Mouse (Mus musculus): Measurements from ENCODE around the gene Slc23a2.
A peak's percentile ranks its signal among the peaks of the same experiment; 100 is the strongest.

Gene Slc23a2

DNA sequence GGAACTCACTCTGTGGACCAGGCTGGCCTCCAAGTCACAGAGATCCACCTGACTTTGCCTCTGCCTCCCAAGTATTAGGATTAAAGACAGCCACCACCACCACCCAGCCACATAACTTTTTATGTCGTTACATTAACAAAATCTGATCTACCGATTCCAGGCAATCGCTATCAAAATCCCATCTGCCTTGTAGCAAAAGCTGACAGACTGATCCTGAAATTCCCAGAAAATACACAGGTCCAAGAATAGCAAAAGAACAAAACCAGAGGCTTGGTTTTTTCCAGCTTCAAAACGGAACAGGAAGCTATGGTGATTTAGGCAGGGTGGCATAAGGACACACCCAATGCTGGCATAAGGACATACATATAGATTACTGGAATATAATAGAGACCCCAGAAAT is 10.2 kb downstream of the Slc23a2 start:
- no peak for DNase-seq (ENCODE audit: low read depth, low spot score)

DNA sequence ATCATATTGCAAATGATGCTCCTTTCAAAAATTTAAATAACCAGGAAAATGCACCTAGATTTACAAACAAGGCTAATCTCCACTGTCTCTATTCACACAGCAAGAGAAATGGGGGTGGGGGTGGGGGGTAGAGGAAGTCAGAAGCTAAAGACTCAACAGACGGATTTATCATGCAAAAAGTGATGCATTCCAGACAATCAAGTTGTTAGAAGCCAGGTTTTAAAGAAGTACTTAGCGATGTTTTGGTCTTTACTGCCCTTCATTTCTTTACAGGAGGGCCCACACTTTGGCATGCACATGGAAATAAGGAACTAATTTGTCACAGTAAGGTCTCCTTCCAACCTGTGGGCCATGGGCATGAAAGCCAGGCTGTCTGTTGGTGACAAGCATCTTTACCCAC is 11.5 kb downstream of the Slc23a2 start:
- DNase-seq (ENCODE audit: low read depth, low spot score) = no peak

DNA sequence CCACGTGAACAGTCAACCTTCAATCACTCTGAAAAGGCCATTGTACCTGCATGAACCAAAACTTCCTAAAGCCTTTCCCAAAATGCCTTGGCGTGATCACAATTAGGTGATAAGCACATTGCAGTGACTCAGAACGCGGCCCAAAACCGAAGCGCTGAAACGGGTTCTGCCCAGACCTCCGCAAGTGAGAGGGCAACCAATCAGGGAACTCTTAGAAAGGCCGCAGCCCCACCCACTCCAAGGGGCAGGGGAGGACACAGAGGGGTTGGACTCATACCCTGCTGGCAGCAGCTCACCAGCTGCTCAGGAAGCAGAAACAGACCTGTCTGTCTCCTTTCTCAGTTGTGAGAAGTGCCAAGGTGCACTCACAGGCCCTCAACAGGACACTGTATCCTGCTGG is 13.6 kb downstream of the Slc23a2 start:
- DNase-seq (ENCODE audit: low read depth, low spot score) = no peak

DNA sequence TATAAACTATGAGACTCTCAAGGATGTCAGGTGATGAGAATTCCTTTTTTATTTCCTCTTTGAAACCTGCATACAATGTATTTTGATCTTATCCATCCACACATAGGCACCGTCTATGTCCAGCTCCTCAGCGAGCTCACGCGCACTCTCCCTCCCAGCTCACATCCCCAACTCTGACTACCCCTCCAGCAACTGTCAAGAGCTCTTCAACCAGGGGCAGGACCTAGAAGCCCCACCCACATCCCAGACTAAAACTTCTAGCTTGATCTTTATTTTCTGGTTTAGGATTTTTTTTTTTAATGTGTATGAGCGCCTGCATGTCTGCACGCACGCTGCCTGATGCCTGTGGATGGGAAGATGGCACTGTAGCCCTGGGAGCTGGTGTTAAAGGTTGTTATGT is 14.9 kb downstream of the Slc23a2 start:
- DNase-seq (ENCODE audit: low read depth, low spot score) = no peak

DNA sequence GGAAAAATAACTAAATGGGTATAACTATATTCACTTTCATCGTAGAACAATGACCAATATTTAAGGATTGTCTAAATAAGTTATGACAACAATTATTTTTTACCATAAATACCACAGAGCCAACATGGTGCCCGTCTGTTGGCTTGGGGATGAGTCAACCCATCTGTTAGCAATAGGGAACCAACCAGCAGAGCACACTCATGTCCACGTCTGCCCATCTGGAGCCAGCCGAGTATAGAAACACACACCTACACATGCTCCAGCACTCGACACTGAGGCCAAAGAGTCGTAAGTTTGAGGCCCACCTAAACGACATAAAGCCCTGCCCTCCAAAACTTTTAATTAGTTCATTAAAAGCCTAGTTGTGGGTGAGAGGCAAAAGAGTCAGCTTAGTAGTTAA is 15.7 kb downstream of the Slc23a2 start:
- DNase-seq (ENCODE audit: low read depth, low spot score) = no peak

DNA sequence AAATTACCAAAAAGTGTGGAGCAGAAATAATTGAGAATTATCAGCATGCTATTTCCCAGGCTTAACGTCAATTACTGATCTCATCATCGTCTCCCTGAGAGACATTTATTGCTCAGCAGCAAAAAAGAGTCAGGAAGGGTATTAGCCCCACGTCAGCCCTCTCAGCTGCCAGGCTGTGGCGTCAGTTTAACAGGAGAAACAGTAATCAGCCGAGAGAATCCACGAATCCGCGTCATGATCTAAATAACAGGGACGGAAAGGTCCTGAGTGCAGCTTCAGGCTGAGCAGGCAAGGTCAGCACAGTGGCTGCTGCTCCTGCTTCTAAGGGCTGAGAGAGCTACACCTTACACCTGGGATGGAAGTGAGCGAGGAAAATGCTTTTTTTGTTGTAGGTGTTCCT is 17.0 kb downstream of the Slc23a2 start:
- no peak for DNase-seq (ENCODE audit: low read depth, low spot score)

DNA sequence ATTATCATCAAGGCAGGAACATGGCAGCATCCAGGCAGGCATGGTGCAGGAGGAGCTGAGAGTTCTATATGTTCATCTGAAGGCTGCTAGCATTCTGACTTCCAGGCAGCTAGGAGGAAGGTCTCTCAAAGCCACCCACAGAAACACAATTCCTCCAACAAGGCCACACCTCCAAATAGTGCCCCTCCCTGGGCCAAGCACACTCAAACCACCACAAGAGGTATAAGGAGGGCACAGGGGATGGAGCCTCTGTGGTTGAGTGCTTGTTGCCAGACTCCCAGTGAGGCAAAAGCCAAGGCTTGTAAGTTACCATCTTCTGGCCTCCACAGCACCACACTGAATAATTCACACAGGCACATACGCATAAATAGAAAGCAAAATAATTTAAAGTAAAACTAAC is 18.6 kb downstream of the Slc23a2 start:
- no peak for DNase-seq (ENCODE audit: low read depth, low spot score)

DNA sequence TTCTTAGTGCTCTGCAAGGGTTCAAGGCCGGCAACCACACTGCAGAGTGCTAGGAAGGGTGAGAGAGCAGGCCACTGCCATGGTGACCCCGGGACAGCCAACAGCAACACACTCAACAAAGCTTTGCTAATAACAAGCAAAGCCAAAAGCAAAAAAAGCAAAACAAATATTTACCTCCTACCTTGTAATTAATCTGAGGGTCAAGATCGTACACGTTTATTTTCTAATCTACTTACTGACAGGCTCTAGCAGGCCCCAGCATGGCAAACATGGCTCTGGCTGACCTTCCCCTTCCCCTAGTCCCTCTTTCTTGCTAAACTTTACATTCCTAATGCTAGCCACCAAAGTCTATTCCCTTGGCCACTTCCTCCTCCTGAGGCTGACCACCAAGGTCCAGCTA is 21.8 kb downstream of the Slc23a2 start:
- no peak for DNase-seq (ENCODE audit: low read depth, low spot score)

DNA sequence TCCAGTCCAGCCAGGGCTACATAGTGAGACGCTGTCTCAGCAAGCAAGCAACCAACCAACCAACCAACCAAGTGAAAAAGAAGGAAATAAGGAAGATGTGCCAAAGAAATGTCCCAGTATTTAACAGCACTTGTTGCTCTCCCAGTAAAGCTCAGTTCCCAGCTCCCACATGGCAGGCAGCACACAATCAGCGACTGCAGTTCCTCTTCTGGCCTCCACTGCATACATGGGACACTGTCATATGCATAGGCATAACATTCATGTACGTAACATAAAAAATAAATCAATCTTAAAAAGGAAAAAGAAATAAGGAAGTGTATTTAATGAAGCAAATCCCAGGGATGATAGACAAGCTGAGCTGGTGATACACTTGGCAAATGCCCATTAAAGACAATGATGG is 23.9 kb downstream of the Slc23a2 start:
- no peak for DNase-seq (ENCODE audit: low read depth, low spot score)

DNA sequence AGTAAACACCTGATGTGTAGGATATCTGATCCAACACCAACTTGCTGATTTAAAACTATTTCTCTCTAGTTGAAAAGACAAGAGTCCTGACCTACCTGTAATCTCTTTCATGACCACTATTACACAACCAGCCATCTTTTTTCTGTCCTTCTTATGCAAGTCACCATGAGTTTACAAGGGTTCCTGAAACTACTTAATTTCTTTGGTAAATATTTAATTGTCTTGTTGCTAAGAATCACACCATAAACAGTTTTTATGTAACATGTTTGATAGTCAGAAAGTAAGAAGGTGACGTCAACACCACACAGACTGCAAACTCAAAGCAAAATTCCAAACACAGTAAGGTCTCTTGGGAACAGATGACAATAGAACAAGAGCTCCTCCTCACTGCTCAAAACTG is 26.3 kb downstream of the Slc23a2 start:
- DNase-seq (ENCODE audit: low read depth, low spot score) = no peak

DNA sequence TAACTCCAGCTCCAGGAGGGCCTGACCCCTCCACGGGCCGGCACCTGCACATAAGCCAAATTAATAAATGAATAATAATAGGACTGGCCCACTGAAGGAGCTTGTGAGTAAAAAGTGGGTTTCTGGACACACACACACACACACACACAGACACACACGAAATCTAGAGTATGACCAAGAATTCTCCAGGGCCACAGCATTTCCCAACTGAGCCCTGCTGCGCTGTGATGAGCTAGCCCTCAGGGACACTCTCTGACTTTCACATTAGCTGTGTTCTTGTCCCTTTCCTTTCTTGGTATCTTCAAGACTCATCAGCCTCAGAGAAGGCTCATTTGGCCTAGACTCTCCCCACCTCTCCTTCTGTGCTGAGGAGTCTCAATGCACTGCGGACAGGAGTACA is 29.0 kb downstream of the Slc23a2 start:
- DNase-seq (ENCODE audit: low read depth, low spot score) = no peak

DNA sequence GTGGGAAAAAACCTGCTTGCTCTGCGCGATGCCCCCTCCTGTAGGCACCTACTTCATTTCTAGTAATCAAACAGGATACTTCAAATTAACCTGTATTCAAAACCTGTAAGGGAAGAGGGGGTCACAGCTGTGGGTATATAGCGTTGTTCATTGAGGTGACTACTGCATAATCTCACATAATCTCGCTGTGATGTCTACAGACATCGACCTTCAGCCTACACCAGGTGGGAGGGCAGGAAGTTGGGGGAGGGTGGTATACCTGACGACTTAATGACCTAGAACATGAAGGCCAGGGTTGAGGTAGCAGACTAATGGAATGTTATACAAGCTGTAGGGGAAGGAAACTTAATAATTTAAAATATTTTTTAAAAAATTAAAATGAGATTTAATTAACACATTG is 29.6 kb downstream of the Slc23a2 start:
- DNase-seq (ENCODE audit: low read depth, low spot score) = no peak

DNA sequence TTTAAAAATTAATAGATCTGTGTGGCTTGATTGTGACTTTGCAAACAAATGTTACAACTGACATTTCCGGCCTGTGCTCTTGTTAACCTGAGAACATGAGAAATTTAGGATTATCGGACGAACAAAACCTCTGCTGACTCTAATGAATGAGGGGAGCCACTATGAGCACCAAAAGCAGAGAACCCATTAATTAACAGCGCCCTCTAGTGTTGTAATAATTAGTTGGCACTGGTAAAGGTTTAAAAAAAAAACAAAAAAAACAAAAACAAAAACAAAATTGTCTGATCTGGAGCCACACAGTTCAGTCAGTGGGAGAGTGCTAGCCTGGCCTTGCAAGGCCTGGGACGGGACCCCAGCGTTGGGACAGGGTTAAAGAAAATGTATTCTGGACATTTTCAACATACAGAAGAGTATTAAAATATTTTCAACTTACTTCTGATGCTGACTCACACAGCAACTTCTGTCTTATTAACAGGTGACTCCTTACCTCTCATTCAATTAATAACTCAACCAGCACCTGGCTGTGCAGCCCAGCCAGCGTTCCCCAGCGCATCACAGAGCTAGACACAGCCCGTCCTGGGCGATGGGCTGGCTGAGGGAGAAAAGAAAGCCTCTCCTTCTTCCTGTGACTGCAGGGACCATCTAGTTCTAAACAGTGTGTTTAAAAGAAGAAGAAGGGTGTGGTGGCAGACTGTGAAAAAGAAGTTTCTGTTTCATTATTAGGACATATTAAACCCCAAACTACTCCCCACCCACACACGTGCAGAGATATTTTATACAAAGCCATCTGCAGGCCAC is 30.7 kb downstream of the Slc23a2 start:
- DNase-seq (ENCODE audit: low read depth, low spot score) = no peak

DNA sequence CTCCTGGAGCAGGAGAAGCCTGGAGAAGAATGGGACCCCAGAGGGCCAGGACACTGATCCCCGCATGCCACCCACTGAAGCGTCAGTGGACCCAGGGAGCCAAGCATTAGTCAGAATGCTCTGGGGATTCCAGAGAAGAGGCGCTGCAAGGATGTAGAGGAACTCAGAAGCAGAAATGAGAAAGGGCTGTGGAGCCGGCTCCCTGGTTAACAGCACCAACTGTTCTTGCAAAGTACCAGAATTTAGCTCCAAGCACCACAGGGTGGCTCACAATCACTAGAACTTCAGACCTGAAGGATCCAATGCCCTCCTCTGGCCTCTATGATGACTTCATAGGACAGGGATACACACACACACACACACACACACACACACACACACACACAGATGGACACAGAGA is 32.6 kb downstream of the Slc23a2 start:
- DNase-seq (ENCODE audit: low read depth, low spot score) = no peak

DNA sequence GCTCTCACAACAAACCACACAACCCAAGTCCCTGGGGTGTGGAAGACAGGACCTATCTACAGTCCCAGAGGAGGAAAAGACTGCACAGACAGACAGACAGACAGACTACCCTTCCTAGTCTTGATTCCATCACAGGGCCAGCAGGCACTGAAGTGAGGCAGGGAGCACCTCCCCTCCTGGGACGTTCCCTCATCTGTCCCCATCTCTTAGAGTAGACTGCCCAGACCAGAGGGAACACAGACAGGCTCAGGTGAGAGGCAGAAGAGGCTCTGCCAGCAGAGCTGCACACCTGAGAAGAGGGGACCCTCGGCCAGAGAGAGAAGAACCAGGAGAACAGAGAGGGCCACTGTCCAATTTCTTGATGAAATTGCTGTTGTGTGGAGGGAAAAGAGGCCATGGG is 33.0 kb downstream of the Slc23a2 start:
- no peak for DNase-seq (ENCODE audit: low read depth, low spot score)

DNA sequence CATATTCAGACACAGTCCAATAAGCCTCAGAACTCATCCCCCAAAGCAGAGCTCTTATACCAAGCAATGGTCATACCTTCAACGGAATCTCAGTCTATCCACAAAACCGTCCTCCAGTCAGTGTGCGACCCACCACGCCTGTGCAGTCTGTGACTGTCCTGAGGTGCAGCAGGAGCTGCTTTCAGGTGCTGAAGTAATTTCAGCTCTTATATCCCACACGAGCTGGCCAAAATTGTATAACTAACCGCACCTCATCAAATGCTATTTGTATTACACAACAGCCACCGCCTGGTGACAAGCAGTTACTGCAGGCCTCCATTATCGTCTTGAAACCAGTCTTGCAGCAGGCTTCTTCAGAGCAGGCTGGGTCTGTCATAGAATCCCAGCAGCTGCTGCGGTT is 33.6 kb downstream of the Slc23a2 start:
- DNase-seq (ENCODE audit: low read depth, low spot score) = peak; percentile 85

DNA sequence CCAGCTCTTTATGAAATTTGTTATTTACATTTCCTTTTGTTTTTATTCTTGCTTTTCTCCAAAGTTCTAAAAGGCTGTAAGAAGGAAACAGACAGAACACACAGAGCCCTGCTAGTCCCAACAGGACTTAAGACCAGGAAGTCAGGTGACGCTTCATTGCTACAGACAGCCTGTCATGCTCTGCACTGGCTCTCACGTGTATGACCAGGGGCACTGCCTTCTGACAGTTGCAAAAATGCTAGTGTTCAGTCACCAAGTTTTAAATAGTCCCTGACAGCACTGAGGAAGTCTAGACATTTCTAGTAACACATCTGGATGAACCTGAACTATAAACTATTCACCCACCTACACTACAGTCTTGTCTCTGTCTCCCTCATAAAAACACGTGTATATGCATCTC is 34.2 kb downstream of the Slc23a2 start:
- DNase-seq (ENCODE audit: low read depth, low spot score) = no peak

DNA sequence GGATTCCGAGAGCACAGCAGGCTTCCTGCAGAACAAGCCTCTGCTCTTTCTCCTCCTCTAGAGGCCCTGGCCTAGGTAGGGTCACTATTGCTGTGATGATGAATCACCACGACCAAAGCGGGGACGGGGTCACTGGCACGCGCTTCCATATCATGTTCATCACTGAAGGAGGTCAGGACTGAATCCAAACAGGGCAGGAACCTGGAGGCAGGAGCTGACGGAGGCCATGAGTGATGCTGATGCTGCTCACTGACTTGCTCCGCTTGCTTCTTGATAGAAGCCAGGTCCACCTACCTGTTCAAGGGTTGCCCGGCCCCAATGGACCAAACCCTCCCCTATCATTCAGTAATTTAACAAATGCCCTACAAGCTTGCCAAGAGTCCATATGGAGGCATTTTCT is 35.9 kb downstream of the Slc23a2 start:
- no peak for DNase-seq (ENCODE audit: low read depth, low spot score)

DNA sequence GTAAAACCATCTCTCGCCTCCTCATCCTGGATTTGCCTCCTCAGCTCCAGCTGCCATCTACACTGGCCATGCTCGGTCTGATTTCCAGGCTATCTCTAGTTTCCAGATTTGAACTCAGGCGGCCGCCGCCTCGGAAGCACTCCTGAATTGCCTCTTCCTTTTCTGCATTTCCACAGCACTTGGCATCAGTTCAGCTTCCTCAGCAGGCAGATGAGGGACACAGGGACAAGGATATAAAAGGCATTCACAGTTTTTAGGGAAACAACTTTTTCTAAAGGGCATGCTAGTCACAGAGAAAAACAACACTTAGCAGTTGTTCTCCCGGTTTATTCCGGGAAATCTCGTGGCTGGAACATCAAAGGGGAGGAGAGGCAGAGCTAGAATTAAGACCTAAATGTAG is 37.3 kb downstream of the Slc23a2 start:
- peak; percentile 83 for DNase-seq (ENCODE audit: low read depth, low spot score)

DNA sequence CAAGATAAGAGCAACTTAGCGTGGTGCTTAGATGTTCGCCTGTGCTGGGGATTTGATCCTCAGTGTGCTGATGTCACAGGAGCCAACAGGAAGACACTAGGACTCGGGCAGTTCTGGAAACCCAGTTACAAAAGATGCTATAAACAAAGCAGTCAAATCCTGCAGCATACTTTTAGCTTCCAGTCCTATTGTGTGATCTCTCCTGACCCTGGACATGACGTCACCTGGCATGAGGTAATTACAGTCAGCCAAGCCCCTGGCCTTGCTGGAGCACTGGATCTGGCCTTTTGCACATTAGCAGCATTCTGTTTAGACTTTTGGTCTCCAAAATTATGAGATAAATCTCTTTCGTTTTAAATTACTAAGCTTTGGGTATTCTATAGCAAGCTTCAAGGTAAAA is 38.8 kb downstream of the Slc23a2 start:
- no peak for DNase-seq (ENCODE audit: low read depth, low spot score)

DNA sequence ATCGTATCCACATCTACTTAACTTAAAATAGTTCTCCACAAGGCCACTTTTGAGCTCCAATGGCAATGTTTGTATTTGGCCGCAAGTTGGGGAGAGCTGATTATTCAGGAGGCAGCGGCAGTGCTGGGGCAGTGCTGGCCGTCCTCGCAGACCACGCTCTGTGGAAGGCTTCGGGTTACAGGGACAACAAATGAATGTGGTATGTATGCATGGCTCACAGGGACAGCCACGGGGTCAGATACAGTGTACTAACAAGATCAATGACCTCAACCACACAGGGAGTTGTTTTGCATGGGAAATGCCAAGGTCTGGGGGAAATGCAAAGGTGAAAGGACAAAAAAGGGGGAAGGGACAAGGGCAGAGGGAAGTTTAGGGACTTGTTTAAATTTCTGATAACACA is 41.6 kb downstream of the Slc23a2 start:
- DNase-seq (ENCODE audit: low read depth, low spot score) = no peak

DNA sequence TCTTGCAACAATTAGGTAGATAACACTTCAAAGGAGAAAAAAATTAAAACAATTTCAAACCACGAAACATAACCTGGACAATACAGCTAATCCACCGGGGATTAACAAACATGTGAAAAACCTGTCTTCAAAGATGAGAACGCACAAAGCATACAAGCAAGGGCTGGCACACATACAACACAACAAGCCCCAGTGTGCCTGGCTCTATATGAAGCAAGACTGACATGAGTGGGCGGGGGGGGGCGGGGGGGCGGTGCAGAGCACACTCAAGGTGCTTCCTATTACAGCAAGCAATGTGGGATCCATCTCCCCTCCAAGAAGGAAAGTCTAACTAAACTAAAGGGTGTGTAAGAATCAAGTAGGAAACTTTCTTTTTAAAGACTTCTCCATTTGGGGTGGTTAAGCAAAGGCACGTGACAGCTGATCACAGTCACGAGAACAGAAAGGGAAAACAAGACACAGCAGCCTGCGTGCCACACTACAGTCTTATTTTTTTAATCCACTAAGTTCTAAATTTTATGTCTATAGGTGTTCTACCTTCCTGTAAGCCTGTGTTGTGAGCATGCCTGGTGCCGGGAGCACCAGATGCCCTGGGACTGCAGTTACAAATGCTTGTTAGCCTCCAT is 42.3 kb downstream of the Slc23a2 start:
- DNase-seq (ENCODE audit: low read depth, low spot score) = no peak

DNA sequence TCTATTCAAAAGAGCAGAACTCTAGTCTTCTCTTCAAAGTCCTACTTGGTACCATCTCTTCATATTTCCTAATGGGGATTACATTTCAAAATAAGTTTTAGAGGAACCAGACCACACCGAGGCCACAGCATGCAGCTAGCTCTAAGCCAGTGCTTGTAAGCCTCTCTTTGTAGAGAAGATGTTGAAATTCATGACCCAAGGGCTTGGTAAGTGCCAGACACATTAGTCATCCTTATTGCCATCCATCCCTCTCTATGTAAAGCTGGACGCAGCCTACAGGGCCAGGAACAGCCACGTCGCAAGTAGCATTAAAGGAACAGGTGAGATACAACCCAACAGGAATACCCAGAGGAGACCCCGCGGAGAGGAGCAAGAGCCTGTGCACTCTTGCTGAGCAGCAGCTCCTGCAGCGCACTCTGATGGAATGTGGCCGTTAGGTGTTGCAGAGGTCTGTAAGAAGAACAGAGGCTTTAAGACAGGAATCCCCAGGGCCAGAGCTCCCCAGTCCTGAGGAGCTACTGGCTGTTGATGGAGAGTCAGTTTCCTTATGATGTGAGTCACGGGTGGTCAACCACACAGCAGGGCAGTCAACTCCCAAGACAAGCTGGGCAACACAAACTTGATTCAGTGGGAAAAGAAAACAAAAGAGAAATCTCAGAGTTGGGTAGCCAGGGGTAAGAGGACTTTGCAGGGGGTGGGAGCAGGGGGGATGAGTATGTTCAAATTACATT is 45.8 kb downstream of the Slc23a2 start:
- DNase-seq (ENCODE audit: low read depth, low spot score) = no peak

Data from telencephalon, adult 2 months (tissue).